Mouse (Mus musculus) heart, adult 2 months (tissue): ENCODE measurements around the gene Tmem212.

Experiments
- CTCF ChIP-seq: fragments of 200-600 bp; IDR thresholded peaks from 2 replicates; pipeline ENCODE4 v1.8.1; 2022; ENCODE audit warnings: antibody characterized with exemption, mild to moderate bottlenecking, moderate library complexity
- EP300 ChIP-seq: fragments of 200-500 bp; IDR thresholded peaks from 2 replicates; pipeline ENCODE4 v1.6.1; 2011; ENCODE audit warnings: low read depth, low read length, control low read depth; ENCODE audit not compliant: insufficient read depth
- POLR2A ChIP-seq: fragments of 200-500 bp; IDR thresholded peaks from 2 replicates; pipeline ENCODE4 v1.6.1; 2011; ENCODE audit warnings: mild to moderate bottlenecking, low read depth, low read length, control low read depth; ENCODE audit not compliant: insufficient read depth

DNA sequence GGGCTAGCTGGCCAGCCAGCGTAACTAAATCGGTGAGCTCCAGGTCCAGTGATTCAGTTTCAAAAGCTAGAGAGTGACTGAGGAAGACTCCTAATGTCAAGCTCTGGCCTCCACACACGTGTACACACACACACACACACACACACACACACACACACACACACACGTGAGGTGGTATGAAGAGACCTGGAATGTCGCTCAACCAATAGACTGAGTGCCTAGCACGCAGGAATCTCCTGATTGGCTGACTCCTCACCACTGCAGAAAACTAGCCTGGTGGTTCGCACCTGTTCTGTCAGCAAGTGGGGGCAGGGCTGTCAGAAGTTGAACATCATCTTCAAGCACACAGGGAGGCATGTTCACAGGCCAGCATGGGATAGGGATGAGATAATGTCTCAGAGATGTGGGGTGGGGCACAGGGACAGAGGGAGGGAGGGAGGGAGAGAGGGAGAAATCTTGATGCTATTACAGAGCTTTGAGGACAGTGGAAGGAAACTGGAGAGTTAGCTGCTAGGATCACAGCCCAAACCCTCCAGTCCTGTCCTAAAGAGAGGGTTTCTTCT is 10.6 kb upstream of the Tmem212 start:
- TF ChIP-seq CTCF (no peak), POLR2A (no peak), EP300 (no peak)
